Mouse (Mus musculus) forebrain, embryonic 14.5 days (tissue): Measurements from ENCODE around the gene Hectd2. TPM values are rescaled to one million over a fixed set of nuclear protein-coding genes. Genes with fewer than 3 reads are reported as not detected.

Experiments used
- ATAC-seq: fragments of 200-750 bp; cut with Nextera tagmentation; 2 replicates; pipeline ENCODE4 v1.8.0; 2017; ENCODE audit warnings: mild to moderate bottlenecking, moderate library complexity
- DNase-seq: peaks from one replicate; pipeline ENCODE4 v3.0.0-alpha.2; 2015; ENCODE audit warnings: low spot score
- H3K27ac ChIP-seq: fragments of 300-500 bp; sonication (generic); 2 replicates; pipeline ENCODE4 v1.5.1; 2014; ENCODE audit warnings: low read depth, mild to moderate bottlenecking, control low read depth, low read length, moderate library complexity
- H3K27me3 ChIP-seq: fragments of 300-500 bp; sonication (generic); replicated peaks from 2 replicates; pipeline ENCODE4 v1.6.1; 2014; ENCODE audit warnings: low read length, control low read depth, mixed read lengths; ENCODE audit not compliant: control insufficient read depth, insufficient read depth
- H3K36me3 ChIP-seq: fragments of 300-500 bp; sonication (generic); 2 replicates; pipeline ENCODE4 v1.6.1; 2014; ENCODE audit warnings: low read length, control low read depth; ENCODE audit not compliant: control insufficient read depth, insufficient read depth
- H3K4me1 ChIP-seq: fragments of 300-500 bp; sonication (generic); 2 replicates; pipeline ENCODE4 v1.6.1; 2014; ENCODE audit warnings: antibody characterized with exemption, low read length, control low read depth; ENCODE audit not compliant: control insufficient read depth, insufficient read depth
- H3K4me2 ChIP-seq: fragments of 300-500 bp; sonication (generic); 2 replicates; pipeline ENCODE4 v1.6.1; 2014; ENCODE audit warnings: mild to moderate bottlenecking, control low read depth, low read length
- H3K4me3 ChIP-seq: fragments of 300-500 bp; sonication (generic); 2 replicates; pipeline ENCODE4 v1.5.1; 2014; ENCODE audit warnings: low read depth, low read length, control low read depth
- H3K9ac ChIP-seq: fragments of 300-500 bp; sonication (generic); 2 replicates; pipeline ENCODE4 v1.6.1; 2014; ENCODE audit warnings: mild to moderate bottlenecking, low read length, control low read depth, moderate library complexity
- H3K9me3 ChIP-seq: fragments of 300-500 bp; sonication (generic); replicated peaks from 2 replicates; pipeline ENCODE4 v1.6.1; 2016; ENCODE audit warnings: low read length, control low read depth, mixed read lengths; ENCODE audit not compliant: control insufficient read depth
- WGBS: fragments of 180-500 bp; shearing (Covaris S2); extraction: QIAGEN DNeasy Blood & Tissue Kit; methylation state at CpG from one replicate; pipeline ENCODE4 v1.1.7; 2014; 5-methylcytosine and 5-hydroxymethylcytosine counted together
- polyA plus RNA-seq: library from polyadenylated mRNA; unstranded; fragments of >200 nt; fragmentation: Nextera tagmentation; extraction: Ambion mirVana; gene quantifications from 2 replicates; pipeline ENCODE4 v1.2.1, GENCODE M21; 2014

The Hectd2 gene
- polyA plus RNA-seq, 1 experiment from 2014 or later = 14.5 TPM

- Histone ChIP-seq H3K4me2 (no peak overlapping the region), H3K9me3 (no peaks in the 10 kb centered on the region), H3K4me3 (no peak overlapping the region), H3K27ac (no peak overlapping the region), H3K27me3 (no peaks in the 10 kb centered on the region), H3K4me1 (peaks cover 4% of the 10 kb centered on the region; the same call in 1 of the 2 replicates), H3K36me3 (no peaks in the 10 kb centered on the region), H3K9ac (no peak overlapping the region)
- WGBS = 87% methylated on average over 1 of the region's 1 CpGs
- DNase-seq (no peak), ATAC-seq (no peak)
Measured at GRCm38 (mm10) chr19:36668098-36668497, 113.7 kb downstream of the Hectd2 start.

DNA sequence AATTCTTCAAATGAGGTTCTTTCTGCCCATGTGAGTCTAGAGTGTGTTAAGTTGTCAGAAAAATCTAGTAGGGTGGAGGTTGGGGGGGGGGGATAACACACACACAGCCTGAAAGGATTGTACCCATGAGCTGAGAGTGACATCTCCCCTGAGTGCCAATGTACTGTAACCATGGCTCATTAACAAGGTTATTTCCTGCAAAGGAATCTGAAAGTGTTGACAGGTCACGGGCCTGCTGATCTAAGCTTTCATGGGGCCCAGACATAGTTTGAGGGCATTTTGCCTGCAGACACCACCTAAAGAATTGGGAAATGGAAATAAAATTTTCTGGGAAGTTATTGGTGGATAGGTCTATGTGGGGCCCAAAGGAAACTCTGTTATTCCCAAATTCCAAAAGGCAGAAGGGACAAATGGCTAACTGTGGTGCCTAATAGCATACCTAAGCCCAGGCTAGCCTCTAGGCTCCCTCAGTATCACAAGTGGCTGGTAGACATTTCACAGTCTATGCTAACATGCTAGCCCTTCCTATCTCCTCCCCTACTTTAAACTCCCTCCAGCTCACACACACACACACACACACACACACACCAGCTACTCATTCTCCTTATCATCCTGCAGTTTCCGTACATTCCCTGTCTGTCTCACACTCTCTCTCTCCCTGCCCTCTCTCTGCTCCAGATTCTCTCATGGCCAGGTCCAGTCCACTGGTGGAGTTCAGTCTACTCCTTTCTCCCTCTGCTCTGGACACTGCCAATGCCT is 114.6 kb downstream of the Hectd2 start:
- Histone ChIP-seq H3K27me3 (no peaks in the 10 kb centered on the region), H3K36me3 (no peaks in the 10 kb centered on the region), H3K27ac (peak overlapping the region; percentile 23; the same call in 1 of the 2 replicates), H3K4me1 (peaks cover 4% of the 10 kb centered on the region; the same call in 1 of the 2 replicates), H3K9ac (no peak overlapping the region), H3K9me3 (no peaks in the 10 kb centered on the region), H3K4me2 (no peak overlapping the region), H3K4me3 (no peak overlapping the region)
- ATAC-seq (peak; percentile 33; the same call in 1 of the 2 replicates), DNase-seq (no peak)
- WGBS = 28% methylated on average over 2 of the region's 2 CpGs

- H3K9me3 ChIP-seq = no peaks in the 10 kb centered on the region
- no peak; the same call in 1 of the 2 replicates for ATAC-seq
- H3K36me3 ChIP-seq = no peaks in the 10 kb centered on the region
- no peak overlapping the region for H3K4me3 ChIP-seq
- peaks cover 4% of the 10 kb centered on the region; the same call in 1 of the 2 replicates for H3K4me1 ChIP-seq
- H3K4me2 ChIP-seq = no peak overlapping the region
- H3K9ac ChIP-seq = no peak overlapping the region
- H3K27me3 ChIP-seq = no peaks in the 10 kb centered on the region
- DNase-seq = peak; percentile 35
- H3K27ac ChIP-seq = peak overlapping the region; percentile 23; the same call in 1 of the 2 replicates
- WGBS = 11% methylated on average over 5 of the region's 5 CpGs
Measured at GRCm38 (mm10) chr19:36669720-36670451, 115.4 kb downstream of the Hectd2 start.

Other genes starting within 250 kb of the Hectd2 start
- gene Pcgf5, start 206.3 kb upstream of the Hectd2 start, polyA plus RNA-seq = 13.6 and 14.9 TPM in 2 replicates
- gene Ppp1r3c, start 182.0 kb downstream of the Hectd2 start, polyA plus RNA-seq = 8.9 and 9.3 TPM in 2 replicates